Mouse (Mus musculus) midbrain, postnatal 0 days (tissue): Measurements from ENCODE around the gene Herc1. TPM values are rescaled to one million over a fixed set of nuclear protein-coding genes. Genes with fewer than 3 reads are reported as not detected.

Experiments
- ATAC-seq: fragments of 200-750 bp; cut with Nextera tagmentation; 2 replicates; pipeline ENCODE4 v1.8.0; 2017; ENCODE audit warnings: moderate number of reproducible peaks, mild to moderate bottlenecking, moderate TSS enrichment, moderate library complexity; ENCODE audit not compliant: low FRiP score
- DNase-seq: peaks from one replicate; pipeline ENCODE4 v3.0.0-alpha.2; 2015; ENCODE audit warnings: low spot score
- H3K27ac ChIP-seq: fragments of 300-500 bp; sonication (generic); 2 replicates; pipeline ENCODE4 v1.5.1; 2014; ENCODE audit warnings: low read depth, mild to moderate bottlenecking, low read length, mixed read lengths
- H3K27me3 ChIP-seq: fragments of 300-500 bp; sonication (generic); 2 replicates; pipeline ENCODE4 v1.6.1; 2014; ENCODE audit warnings: low read length, control low read depth, mixed read lengths; ENCODE audit not compliant: insufficient read depth
- H3K36me3 ChIP-seq: fragments of 300-500 bp; sonication (generic); 2 replicates; pipeline ENCODE4 v1.6.1; 2014; ENCODE audit warnings: low read length, control low read depth, mixed read lengths; ENCODE audit not compliant: insufficient read depth
- H3K4me1 ChIP-seq: fragments of 300-500 bp; sonication (generic); 2 replicates; pipeline ENCODE4 v1.6.1; 2014; ENCODE audit warnings: mild to moderate bottlenecking, control low read depth, antibody characterized with exemption, low read length, mixed read lengths; ENCODE audit not compliant: insufficient read depth
- H3K4me2 ChIP-seq: fragments of 300-500 bp; sonication (generic); 2 replicates; pipeline ENCODE4 v1.6.1; 2014; ENCODE audit warnings: low read depth, mild to moderate bottlenecking, low read length, mixed read lengths; ENCODE audit not compliant: poor library complexity, severe bottlenecking
- H3K4me3 ChIP-seq: fragments of 300-500 bp; sonication (generic); 2 replicates; pipeline ENCODE4 v1.5.1; 2014; ENCODE audit warnings: low read depth, mild to moderate bottlenecking, low read length, moderate library complexity
- H3K9ac ChIP-seq: fragments of 300-500 bp; sonication (generic); replicated peaks from 2 replicates; pipeline ENCODE4 v1.6.1; 2014; ENCODE audit warnings: mild to moderate bottlenecking, low read length, moderate library complexity, mixed read lengths; ENCODE audit not compliant: poor library complexity, severe bottlenecking
- H3K9me3 ChIP-seq: fragments of 300-500 bp; sonication (generic); 2 replicates; pipeline ENCODE4 v1.6.1; 2016; ENCODE audit warnings: low read length, control low read depth
- CTCF ChIP-seq: IDR thresholded peaks from 2 replicates; pipeline ENCODE4 v1.5.1; 2016; ENCODE audit warnings: antibody characterized with exemption, mild to moderate bottlenecking
- WGBS: fragments of 180-500 bp; shearing (Covaris S2); extraction: QIAGEN DNeasy Blood & Tissue Kit; methylation state at CpG from one replicate; pipeline ENCODE4 v1.1.7; 2014; 5-methylcytosine and 5-hydroxymethylcytosine counted together
- polyA plus RNA-seq: library from polyadenylated mRNA; unstranded; fragments of >200 nt; fragmentation: Nextera tagmentation; extraction: Ambion mirVana; gene quantifications from 2 replicates; pipeline ENCODE4 v1.2.1, GENCODE M21; 2015
- total RNA-seq: library from RNA; depleted of rRNA; stranded (reverse); fragments of >200 nt; gene quantifications from 2 replicates; pipeline ENCODE4 v1.2.3, GENCODE M21; 2014; rRNA removed

Gene Herc1
- total and polyA plus RNA-seq, 2 experiments from 2014 or later, result 32.9 to 114 TPM

GRCm38 (mm10) chr9:66542785-66543184 is 192.5 kb downstream of the Herc1 start:
- no peak for TF ChIP-seq CTCF
- H3K4me3 ChIP-seq, result no peak overlapping the region
- 84% methylated on average over 4 of the region's 4 CpGs for WGBS
- peaks cover 12% of the 10 kb centered on the region; the same call in 1 of the 2 replicates for H3K36me3 ChIP-seq
- no peaks in the 10 kb centered on the region for H3K4me1 ChIP-seq
- no peaks in the 10 kb centered on the region for H3K27me3 ChIP-seq
- H3K4me2 ChIP-seq, result no peak overlapping the region
- H3K9ac ChIP-seq, result no peak overlapping the region
- no peak overlapping the region for H3K27ac ChIP-seq
- no peaks in the 10 kb centered on the region for H3K9me3 ChIP-seq
- DNase-seq (no peak), ATAC-seq (no peak)

Other genes with a start within 250 kb of the Herc1 start
- 42.3 and 47.1 TPM in 2 replicates for gene Snx1, start 223.9 kb upstream of the Herc1 start, total RNA-seq
- 38.1 and 44.0 TPM in 2 replicates for gene Snx1, start 223.9 kb upstream of the Herc1 start, polyA plus RNA-seq
- gene Ciao2a, start 223.8 kb upstream of the Herc1 start, total RNA-seq, result 27.5 and 28.2 TPM in 2 replicates
- 62.1 and 65.7 TPM in 2 replicates for gene Ciao2a, start 223.8 kb upstream of the Herc1 start, polyA plus RNA-seq
- 0.14 and 1.1 TPM in 2 replicates for gene Dapk2, start 192.2 kb upstream of the Herc1 start, total RNA-seq
- 0.43 and 0.58 TPM in 2 replicates for gene Dapk2, start 192.2 kb upstream of the Herc1 start, polyA plus RNA-seq
- gene Fbxl22, start 164.1 kb downstream of the Herc1 start, total RNA-seq, result 0.28 and 0.60 TPM in 2 replicates
- 0.60 and 0.63 TPM in 2 replicates for gene Fbxl22, start 164.1 kb downstream of the Herc1 start, polyA plus RNA-seq
- gene Usp3, start 242.7 kb downstream of the Herc1 start, total RNA-seq, result 23.4 and 30.0 TPM in 2 replicates
- 33.7 and 39.9 TPM in 2 replicates for gene Usp3, start 242.7 kb downstream of the Herc1 start, polyA plus RNA-seq